Mouse (Mus musculus) kidney, adult 18-20 months (tissue): ENCODE measurements around the gene Magea3.
"Not testable (repeated sequence)": the region's sequence is repeated elsewhere in the genome, so short reads cannot be mapped to it uniquely, and the experiment has no call there.

Experiments used
- DNase-seq: peaks from one replicate; pipeline ENCODE4 v3.0.0; 2021

The Magea3 gene

DNA sequence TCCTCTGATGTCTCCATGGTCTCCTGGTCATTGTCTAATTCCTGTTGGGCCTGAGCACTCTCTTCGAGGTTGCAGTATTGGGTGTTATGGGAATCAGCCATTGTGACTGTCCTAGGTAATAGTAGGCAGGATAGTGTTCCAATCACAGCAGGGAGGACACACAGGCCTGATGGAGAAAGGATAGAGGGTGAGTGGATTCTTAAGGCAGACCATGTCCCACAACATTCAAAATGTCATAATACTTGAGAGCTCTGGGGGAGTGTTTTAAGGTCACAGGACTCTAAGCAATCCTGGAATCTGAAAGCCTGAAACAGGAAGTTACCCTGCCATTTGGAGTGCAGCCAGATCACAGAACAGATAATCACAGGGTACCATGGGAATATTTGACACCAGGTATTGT, at the start of gene Magea3:
Gene Magea3, minus strand, starts transcription at position 101 of the 400 bp plus-strand sequence.
- not testable (repeated sequence) for DNase-seq

DNA sequence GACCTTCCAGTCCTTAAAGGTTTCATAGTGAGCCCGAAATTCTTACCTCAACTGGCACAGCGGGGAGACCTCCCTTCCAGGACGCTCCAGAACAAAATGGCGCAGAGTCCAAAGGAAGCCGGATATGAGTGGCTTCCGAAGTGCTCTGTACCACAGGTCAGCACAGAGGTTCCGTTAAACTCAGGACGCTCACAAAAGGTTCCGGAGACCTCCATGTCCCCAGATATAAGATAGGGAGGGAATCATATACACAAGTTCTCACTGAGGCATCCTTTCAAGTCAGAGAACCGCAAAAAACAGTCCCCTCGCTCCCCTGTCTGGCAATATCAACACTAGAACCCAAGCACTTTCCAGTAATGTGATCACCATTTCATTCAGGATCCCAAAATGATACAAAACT, 46.4 kb upstream of the Magea3 start, which contains the start of gene Magea8:
Gene Magea8, minus strand, starts transcription at position 101 of the 400 bp plus-strand sequence.
- DNase-seq: not testable (repeated sequence)

DNA sequence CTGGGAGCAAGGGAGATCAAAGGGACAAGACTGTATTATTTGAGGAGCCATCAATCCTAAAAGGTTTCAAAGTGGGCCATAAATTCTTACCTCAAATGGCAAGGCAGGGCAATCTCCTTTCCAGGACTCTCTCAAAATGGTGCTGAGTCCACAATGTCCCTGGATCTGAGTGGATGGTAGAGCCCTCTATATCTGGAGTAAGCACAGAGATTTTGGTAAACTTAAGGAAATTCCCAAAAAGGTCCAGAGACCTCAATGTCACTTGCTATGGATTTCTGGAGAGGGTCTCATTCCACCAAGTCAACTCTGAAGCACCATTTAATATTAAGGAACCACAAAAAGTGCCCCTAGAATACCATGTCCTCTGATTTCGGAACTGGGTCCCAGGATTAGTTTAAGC, 13.4 kb downstream of the Magea3 start, which contains the start of gene Magea6:
Gene Magea6, minus strand, starts transcription at position 101 of the 400 bp plus-strand sequence.
- not testable (repeated sequence) for DNase-seq
